Mouse (Mus musculus) liver, embryonic 15.5 days (tissue): Measurements from ENCODE around the gene Alkbh8. TPM values are rescaled to one million over a fixed set of nuclear protein-coding genes. Genes with fewer than 3 reads are reported as not detected.
"Not testable (repeated sequence)": the region's sequence is repeated elsewhere in the genome, so short reads cannot be mapped to it uniquely, and the experiment has no call there.

Experiments used
- ATAC-seq: fragments of 200-750 bp; cut with Nextera tagmentation; 2 replicates; pipeline ENCODE4 v1.8.0; 2017; ENCODE audit warnings: moderate number of reproducible peaks, mild to moderate bottlenecking, moderate library complexity; ENCODE audit not compliant: insufficient read depth
- H3K27ac ChIP-seq: fragments of 300-500 bp; sonication (generic); replicated peaks from 2 replicates; pipeline ENCODE4 v1.5.1; 2015; ENCODE audit warnings: mild to moderate bottlenecking, inconsistent platforms
- H3K27me3 ChIP-seq: fragments of 300-500 bp; sonication (generic); 2 replicates; pipeline ENCODE4 v1.6.1; 2015; ENCODE audit warnings: mild to moderate bottlenecking, inconsistent platforms
- H3K36me3 ChIP-seq: fragments of 300-500 bp; sonication (generic); replicated peaks from 2 replicates; pipeline ENCODE4 v1.6.1; 2015; ENCODE audit warnings: moderate library complexity, mild to moderate bottlenecking, inconsistent platforms
- H3K4me1 ChIP-seq: fragments of 300-500 bp; sonication (generic); replicated peaks from 2 replicates; pipeline ENCODE4 v1.6.1; 2015; ENCODE audit warnings: inconsistent platforms
- H3K4me2 ChIP-seq: fragments of 300-500 bp; sonication (generic); 2 replicates; pipeline ENCODE4 v1.6.1; 2015; ENCODE audit warnings: moderate library complexity, mild to moderate bottlenecking, inconsistent platforms
- H3K4me3 ChIP-seq: fragments of 300-500 bp; sonication (generic); replicated peaks from 2 replicates; pipeline ENCODE4 v1.5.1; 2015; ENCODE audit warnings: mild to moderate bottlenecking, inconsistent platforms
- H3K9ac ChIP-seq: fragments of 300-500 bp; sonication (generic); 2 replicates; pipeline ENCODE4 v1.6.1; 2015; ENCODE audit warnings: moderate library complexity, mild to moderate bottlenecking, inconsistent platforms
- H3K9me3 ChIP-seq: fragments of 300-500 bp; sonication (generic); replicated peaks from 2 replicates; pipeline ENCODE4 v1.6.1; 2016; ENCODE audit warnings: inconsistent platforms
- WGBS: fragments of 180-500 bp; shearing (Covaris S2); methylation state at CpG from one replicate; pipeline ENCODE4 v1.1.7; 2015; ENCODE audit warnings: mixed read lengths; ENCODE audit not compliant: insufficient replicate concordance; 5-methylcytosine and 5-hydroxymethylcytosine counted together
- polyA plus RNA-seq: library from polyadenylated mRNA; unstranded; fragments of >200 nt; fragmentation: Nextera tagmentation; extraction: Ambion mirVana; gene quantifications from 2 replicates; pipeline ENCODE4 v1.2.1, GENCODE M21; 2015

Gene Alkbh8
- polyA plus RNA-seq, result 16.7 and 17.4 TPM in 2 replicates

- H3K9me3 ChIP-seq, result no peaks in the 10 kb centered on the region
- peak within 1 kb of the TSS; percentile 81 for H3K4me3 ChIP-seq
- H3K27ac ChIP-seq, result peak within 1 kb of the TSS; percentile 94
- peak; percentile 87 for ATAC-seq
- peak within 1 kb of the TSS; percentile 66 for H3K4me2 ChIP-seq
- peaks cover 14% of the 10 kb centered on the region for H3K36me3 ChIP-seq
- H3K27me3 ChIP-seq, result no peaks in the 10 kb centered on the region
- peak within 1 kb of the TSS; percentile 79 for H3K9ac ChIP-seq
- WGBS, result 1% methylated on average over 20 of the region's 20 CpGs
- peaks cover 48% of the 10 kb centered on the region for H3K4me1 ChIP-seq
Measured at GRCm38 (mm10) chr9:3334962-3335767, at the start of gene Alkbh8. Gene Alkbh8, plus strand, starts transcription at chr9:3335140.

- no peaks in the 10 kb centered on the region for H3K9me3 ChIP-seq
- no peak overlapping the region for H3K9ac ChIP-seq
- ATAC-seq, result 0 out of 2 replicates have a peak, but pooled peaks have one; percentile 22
- no peaks in the 10 kb centered on the region for H3K36me3 ChIP-seq
- no peaks in the 10 kb centered on the region for H3K27me3 ChIP-seq
- H3K4me2 ChIP-seq, result no peak overlapping the region
- H3K27ac ChIP-seq, result no peak overlapping the region
- no peak overlapping the region for H3K4me3 ChIP-seq
- H3K4me1 ChIP-seq, result no peaks in the 10 kb centered on the region
Measured at GRCm38 (mm10) chr9:3309292-3309836, 25.6 kb upstream of the Alkbh8 start.

- Histone ChIP-seq H3K4me1 (no peaks in the 10 kb centered on the region), H3K27me3 (no peaks in the 10 kb centered on the region), H3K27ac (no peak overlapping the region), H3K36me3 (no peaks in the 10 kb centered on the region), H3K9ac (no peak overlapping the region), H3K9me3 (no peaks in the 10 kb centered on the region), H3K4me2 (no peak overlapping the region), H3K4me3 (no peak overlapping the region)
- 56% methylated on average over 2 of the region's 2 CpGs for WGBS
- no peak for ATAC-seq
Measured at GRCm38 (mm10) chr9:3310016-3310415, 24.9 kb upstream of the Alkbh8 start.

GRCm38 (mm10) chr9:3327342-3328053 is 7.4 kb upstream of the Alkbh8 start:
- Histone ChIP-seq H3K27ac (peak overlapping the region; percentile 93), H3K4me3 (peak overlapping the region; percentile 5), H3K9ac (peak overlapping the region; percentile 45; the same call in 1 of the 2 replicates), H3K4me1 (peaks cover 51% of the 10 kb centered on the region), H3K4me2 (peak overlapping the region; percentile 67)
- not testable (repeated sequence) for H3K27me3 ChIP-seq, H3K9me3 ChIP-seq, H3K36me3 ChIP-seq
- WGBS, result 22% methylated on average over 9 of the region's 9 CpGs
- ATAC-seq, result peak; percentile 72

- Histone ChIP-seq H3K4me3 (peak overlapping the region; percentile 5; the same call in 1 of the 2 replicates), H3K4me2 (peak overlapping the region; percentile 67), H3K9ac (peak overlapping the region; percentile 45; the same call in 1 of the 2 replicates), H3K27ac (peak overlapping the region; percentile 93), H3K36me3 (no peaks in the 10 kb centered on the region), H3K4me1 (peaks cover 55% of the 10 kb centered on the region), H3K27me3 (no peaks in the 10 kb centered on the region), H3K9me3 (no peaks in the 10 kb centered on the region)
- peak; percentile 82 for ATAC-seq
- WGBS, result 7% methylated on average over 3 of the region's 3 CpGs
Measured at GRCm38 (mm10) chr9:3328054-3328595, 6.8 kb upstream of the Alkbh8 start.

- H3K27ac ChIP-seq, result peak overlapping the region; percentile 90
- peak; percentile 6; the same call in 1 of the 2 replicates for ATAC-seq
- no peaks in the 10 kb centered on the region for H3K9me3 ChIP-seq
- H3K36me3 ChIP-seq, result no peaks in the 10 kb centered on the region
- H3K4me3 ChIP-seq, result no peak overlapping the region
- H3K27me3 ChIP-seq, result no peaks in the 10 kb centered on the region
- peak overlapping the region; percentile 30; the same call in 1 of the 2 replicates for H3K9ac ChIP-seq
- H3K4me2 ChIP-seq, result peak overlapping the region; percentile 60
- H3K4me1 ChIP-seq, result peaks cover 66% of the 10 kb centered on the region
Measured at GRCm38 (mm10) chr9:3330319-3330718, 4.6 kb upstream of the Alkbh8 start.

- Histone ChIP-seq H3K9me3 (no peaks in the 10 kb centered on the region), H3K4me2 (peak overlapping the region; percentile 60), H3K4me3 (0 out of 2 replicates have a peak overlapping the region, but pooled peaks have one; percentile 2), H3K36me3 (no peaks in the 10 kb centered on the region), H3K4me1 (peaks cover 66% of the 10 kb centered on the region), H3K27me3 (no peaks in the 10 kb centered on the region), H3K27ac (peak overlapping the region; percentile 90), H3K9ac (peak overlapping the region; percentile 30; the same call in 1 of the 2 replicates)
- peak; percentile 70 for ATAC-seq
- WGBS, result 34% methylated on average over 3 of the region's 3 CpGs
Measured at GRCm38 (mm10) chr9:3330737-3331384, 4.1 kb upstream of the Alkbh8 start.

- Histone ChIP-seq H3K4me2 (peak overlapping the region; percentile 66), H3K36me3 (peaks cover 22% of the 10 kb centered on the region), H3K27me3 (no peaks in the 10 kb centered on the region), H3K4me1 (peaks cover 36% of the 10 kb centered on the region), H3K9ac (peak overlapping the region; percentile 47; the same call in 1 of the 2 replicates), H3K4me3 (peak overlapping the region; percentile 81), H3K9me3 (no peaks in the 10 kb centered on the region), H3K27ac (peak overlapping the region; percentile 45; the same call in 1 of the 2 replicates)
- no peak for ATAC-seq
- WGBS, result 67% methylated on average over 3 of the region's 3 CpGs
Measured at GRCm38 (mm10) chr9:3336661-3337060, 1.7 kb downstream of the Alkbh8 start.

GRCm38 (mm10) chr9:3345136-3345535 is 10.2 kb downstream of the Alkbh8 start:
- Histone ChIP-seq H3K4me1 (peaks cover 28% of the 10 kb centered on the region), H3K27me3 (no peaks in the 10 kb centered on the region), H3K9me3 (no peaks in the 10 kb centered on the region), H3K27ac (peak overlapping the region; percentile 87), H3K4me3 (no peak overlapping the region), H3K4me2 (no peak overlapping the region), H3K9ac (peak overlapping the region; percentile 27; the same call in 1 of the 2 replicates), H3K36me3 (peaks cover 53% of the 10 kb centered on the region)
- peak; percentile 18; the same call in 1 of the 2 replicates for ATAC-seq

- Histone ChIP-seq H3K9ac (no peak overlapping the region), H3K4me1 (peaks cover 25% of the 10 kb centered on the region), H3K4me3 (no peak overlapping the region), H3K4me2 (peak overlapping the region; percentile 25), H3K27me3 (no peaks in the 10 kb centered on the region), H3K27ac (peak overlapping the region; percentile 87), H3K9me3 (no peaks in the 10 kb centered on the region), H3K36me3 (peaks cover 57% of the 10 kb centered on the region)
- ATAC-seq, result peak; percentile 80
- WGBS, result 14% methylated on average over 1 of the region's 1 CpGs
Measured at GRCm38 (mm10) chr9:3345967-3346366, 11.0 kb downstream of the Alkbh8 start.
